Mouse (Mus musculus) stomach, embryonic 14.5 days (tissue): ENCODE results near the gene Cd276. TPM values are rescaled to one million over a fixed set of nuclear protein-coding genes. Genes with fewer than 3 reads are reported as not detected.

Source experiments
- ATAC-seq: fragments of 200-750 bp; cut with Nextera tagmentation; 2 replicates; pipeline ENCODE4 v1.8.0; 2017; ENCODE audit warnings: low read depth, moderate TSS enrichment; ENCODE audit not compliant: insufficient number of reproducible peaks, insufficient read depth, low FRiP score
- H3K27ac ChIP-seq: fragments of 300-500 bp; sonication (generic); 2 replicates; pipeline ENCODE4 v1.5.1; 2014; ENCODE audit warnings: mild to moderate bottlenecking, low read length, moderate library complexity, mixed read lengths
- H3K27me3 ChIP-seq: fragments of 300-500 bp; sonication (generic); 2 replicates; pipeline ENCODE4 v1.6.1; 2014; ENCODE audit warnings: low read length, control low read depth, mixed read lengths; ENCODE audit not compliant: control insufficient read depth, insufficient read depth
- H3K36me3 ChIP-seq: fragments of 300-500 bp; sonication (generic); 2 replicates; pipeline ENCODE4 v1.6.1; 2014; ENCODE audit warnings: mild to moderate bottlenecking, control low read depth, low read length, moderate library complexity, mixed read lengths; ENCODE audit not compliant: control insufficient read depth, insufficient read depth
- H3K4me1 ChIP-seq: fragments of 300-500 bp; sonication (generic); 2 replicates; pipeline ENCODE4 v1.6.1; 2014; ENCODE audit warnings: low read length, control low read depth, mixed read lengths; ENCODE audit not compliant: control insufficient read depth, insufficient read depth
- H3K4me2 ChIP-seq: fragments of 300-500 bp; sonication (generic); replicated peaks from 2 replicates; pipeline ENCODE4 v1.6.1; 2014; ENCODE audit warnings: low read depth, low read length, control low read depth
- H3K4me3 ChIP-seq: fragments of 300-500 bp; sonication (generic); 2 replicates; pipeline ENCODE4 v1.5.1; 2014; ENCODE audit warnings: low read depth, low read length, control low read depth
- H3K9ac ChIP-seq: fragments of 300-500 bp; sonication (generic); replicated peaks from 2 replicates; pipeline ENCODE4 v1.6.1; 2014; ENCODE audit warnings: low read depth, mild to moderate bottlenecking, control low read depth, low read length, moderate library complexity, mixed read lengths
- H3K9me3 ChIP-seq: fragments of 300-500 bp; sonication (generic); 2 replicates; pipeline ENCODE4 v1.6.1; 2016; ENCODE audit warnings: low read depth, low read length, control low read depth; ENCODE audit not compliant: control insufficient read depth
- WGBS: fragments of 180-500 bp; shearing (Covaris S2); extraction: QIAGEN DNeasy Blood & Tissue Kit; methylation state at CpG from one replicate; pipeline ENCODE4 v1.1.7; 2014; 5-methylcytosine and 5-hydroxymethylcytosine counted together
- polyA plus RNA-seq: library from polyadenylated mRNA; unstranded; fragments of >200 nt; fragmentation: Nextera tagmentation; extraction: Ambion mirVana; gene quantifications from 2 replicates; pipeline ENCODE4 v1.2.1, GENCODE M21; 2014

The Cd276 gene
- polyA plus RNA-seq, 1 experiment from 2014 or later = 45.7 TPM

DNA sequence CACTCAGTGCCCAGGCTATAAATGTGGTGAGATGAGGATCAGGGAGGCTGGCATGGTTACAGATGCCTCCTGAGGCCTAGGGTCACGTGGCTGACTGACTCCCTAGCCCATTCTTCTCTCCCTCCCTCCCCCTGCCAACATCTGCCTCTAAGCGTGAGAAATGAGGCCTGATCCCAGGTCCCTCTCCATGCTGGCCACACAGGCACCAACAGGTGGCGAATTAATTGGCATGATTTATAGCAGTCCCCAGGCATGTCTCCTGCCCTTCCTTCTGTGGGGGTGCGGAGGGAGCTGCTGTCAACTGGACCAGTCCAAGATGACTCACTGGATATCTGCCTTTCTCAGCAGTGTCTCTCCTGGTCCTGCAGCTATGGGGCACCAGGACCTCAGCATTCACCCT is 27.4 kb downstream of the Cd276 start:
- Histone ChIP-seq H3K4me1 (no peaks in the 10 kb centered on the region), H3K9me3 (no peaks in the 10 kb centered on the region), H3K4me2 (no peak overlapping the region), H3K27ac (no peak overlapping the region), H3K27me3 (no peaks in the 10 kb centered on the region), H3K4me3 (no peak overlapping the region), H3K36me3 (peaks cover 18% of the 10 kb centered on the region), H3K9ac (no peak overlapping the region)
- ATAC-seq = no peak
- 55% methylated on average over 4 of the region's 4 CpGs for WGBS

DNA sequence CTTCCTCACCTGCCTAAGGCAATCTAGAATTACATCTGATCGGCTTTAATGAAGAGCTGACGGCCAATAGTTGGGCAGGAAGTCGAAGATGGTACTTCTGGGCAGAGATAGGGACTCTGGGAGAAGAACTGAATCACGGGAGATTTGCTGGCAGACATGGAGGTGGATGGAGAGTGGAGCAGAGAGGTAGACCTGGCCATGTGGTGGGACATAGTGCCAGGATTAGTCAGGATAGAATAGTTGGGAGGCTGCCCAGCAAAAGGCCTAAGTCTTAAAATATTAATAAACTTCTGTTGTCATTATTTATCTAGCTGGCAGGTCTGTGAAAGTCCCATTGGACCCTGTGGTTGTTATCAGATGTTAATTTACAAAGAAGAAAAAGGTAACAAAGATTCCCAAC is 30.1 kb downstream of the Cd276 start:
- H3K4me3 ChIP-seq = no peak overlapping the region
- H3K4me1 ChIP-seq = no peaks in the 10 kb centered on the region; the same call in 1 of the 2 replicates
- 86% methylated on average over 4 of the region's 4 CpGs for WGBS
- ATAC-seq = no peak
- H3K9me3 ChIP-seq = no peaks in the 10 kb centered on the region
- no peak overlapping the region for H3K9ac ChIP-seq
- H3K27me3 ChIP-seq = no peaks in the 10 kb centered on the region
- H3K27ac ChIP-seq = no peak overlapping the region
- H3K4me2 ChIP-seq = no peak overlapping the region
- peaks cover 15% of the 10 kb centered on the region for H3K36me3 ChIP-seq

DNA sequence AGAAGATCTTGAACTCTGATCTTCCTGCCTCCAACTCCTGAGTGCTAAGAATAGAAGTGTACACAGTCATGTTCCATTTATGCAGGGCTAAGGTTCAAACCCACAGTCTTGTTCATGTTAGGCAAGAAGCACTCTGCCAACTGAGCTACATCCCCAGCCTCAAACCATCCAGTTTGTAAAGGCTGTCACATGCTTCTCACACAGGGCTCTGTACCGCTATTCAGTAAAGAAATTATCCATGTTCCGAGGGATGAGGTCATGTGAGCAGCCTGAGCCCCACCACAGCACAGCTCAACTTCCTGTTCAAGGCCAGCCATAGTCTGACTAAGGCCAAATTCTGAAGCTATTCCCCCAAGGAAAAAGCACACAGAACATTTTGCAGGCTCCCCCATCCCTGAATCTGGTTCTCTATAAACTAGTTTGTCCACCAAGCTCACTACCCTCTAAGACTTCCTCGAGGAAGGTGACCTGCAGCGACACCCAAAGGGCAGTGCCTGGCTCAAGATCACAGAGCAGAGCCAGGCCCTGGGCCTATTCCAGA is 33.3 kb downstream of the Cd276 start:
- no peaks in the 10 kb centered on the region for H3K9me3 ChIP-seq
- WGBS = 58% methylated on average over 4 of the region's 4 CpGs

DNA sequence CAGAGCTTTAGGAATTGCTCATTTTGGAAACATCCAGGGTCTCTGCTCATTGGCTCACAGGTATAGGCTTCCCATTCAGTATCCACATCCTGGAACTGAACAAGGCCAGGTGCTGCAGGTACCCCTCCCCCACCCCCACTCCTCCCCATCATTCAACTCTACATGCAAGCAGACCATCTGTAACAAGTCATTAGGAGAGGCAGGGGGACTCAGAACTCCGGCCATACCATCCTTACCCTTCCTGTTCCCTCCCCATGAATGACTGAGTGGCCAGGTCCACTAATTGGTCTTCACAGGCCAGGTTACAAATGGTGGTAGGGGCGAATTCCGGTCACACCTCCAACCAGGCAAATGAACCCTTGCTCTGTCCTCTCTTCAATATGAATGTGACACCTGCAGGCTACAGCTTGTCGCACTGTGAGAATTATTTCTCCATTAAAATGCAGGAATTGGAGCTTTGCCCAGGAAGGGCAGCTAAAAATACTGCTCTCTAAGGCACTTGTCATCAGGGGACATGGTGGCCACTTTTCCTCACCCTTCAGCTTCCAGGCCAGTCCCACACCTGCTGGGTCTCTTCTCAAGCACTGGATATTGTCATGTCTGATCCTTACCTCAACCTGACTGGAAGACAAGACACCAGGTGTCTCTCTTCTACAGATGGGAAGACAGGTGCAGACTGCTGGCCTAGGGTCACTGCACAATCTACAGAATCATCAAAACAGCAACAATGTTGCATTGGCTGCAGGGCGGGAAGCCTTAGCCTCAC is 34.2 kb downstream of the Cd276 start:
- Histone ChIP-seq H3K27ac (no peak overlapping the region), H3K4me3 (no peak overlapping the region), H3K9me3 (no peaks in the 10 kb centered on the region), H3K4me2 (no peak overlapping the region), H3K9ac (no peak overlapping the region), H3K27me3 (no peaks in the 10 kb centered on the region), H3K36me3 (peaks cover 7% of the 10 kb centered on the region), H3K4me1 (no peaks in the 10 kb centered on the region; the same call in 1 of the 2 replicates)
- ATAC-seq = no peak
- WGBS = 69% methylated on average over 5 of the region's 5 CpGs

More for the DNA sequence above, 33.3 kb downstream of the Cd276 start:
- Histone ChIP-seq H3K4me2 (no peak overlapping the region), H3K27me3 (no peaks in the 10 kb centered on the region), H3K4me1 (no peaks in the 10 kb centered on the region; the same call in 1 of the 2 replicates), H3K36me3 (peaks cover 7% of the 10 kb centered on the region), H3K4me3 (no peak overlapping the region), H3K9ac (no peak overlapping the region), H3K27ac (no peak overlapping the region)
- ATAC-seq = no peak

DNA sequence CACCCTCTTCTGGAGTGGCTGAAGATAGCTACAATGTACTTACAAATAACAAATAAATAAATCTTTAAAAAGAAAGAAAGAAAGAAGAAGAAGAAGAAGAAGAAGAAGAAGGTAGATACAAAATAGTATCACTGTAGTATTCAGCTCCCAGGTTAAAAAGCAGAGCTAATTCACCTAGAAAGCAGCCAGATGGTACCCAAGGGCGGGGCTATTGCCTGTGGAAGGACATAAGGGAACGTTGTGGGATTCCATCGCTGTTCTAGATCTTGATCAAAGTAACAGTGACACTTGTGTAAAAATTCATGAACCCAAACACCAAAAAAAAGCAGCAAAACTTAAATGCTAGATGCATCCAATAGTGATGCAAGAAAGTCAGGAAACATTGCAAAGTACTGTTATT is 35.3 kb downstream of the Cd276 start:
- H3K9ac ChIP-seq = no peak overlapping the region
- no peaks in the 10 kb centered on the region for H3K36me3 ChIP-seq
- WGBS = 84% methylated on average over 3 of the region's 3 CpGs
- no peak overlapping the region for H3K4me3 ChIP-seq
- no peak for ATAC-seq
- H3K27me3 ChIP-seq = no peaks in the 10 kb centered on the region
- H3K27ac ChIP-seq = no peak overlapping the region
- no peaks in the 10 kb centered on the region for H3K9me3 ChIP-seq
- no peak overlapping the region for H3K4me2 ChIP-seq
- H3K4me1 ChIP-seq = no peaks in the 10 kb centered on the region; the same call in 1 of the 2 replicates

DNA sequence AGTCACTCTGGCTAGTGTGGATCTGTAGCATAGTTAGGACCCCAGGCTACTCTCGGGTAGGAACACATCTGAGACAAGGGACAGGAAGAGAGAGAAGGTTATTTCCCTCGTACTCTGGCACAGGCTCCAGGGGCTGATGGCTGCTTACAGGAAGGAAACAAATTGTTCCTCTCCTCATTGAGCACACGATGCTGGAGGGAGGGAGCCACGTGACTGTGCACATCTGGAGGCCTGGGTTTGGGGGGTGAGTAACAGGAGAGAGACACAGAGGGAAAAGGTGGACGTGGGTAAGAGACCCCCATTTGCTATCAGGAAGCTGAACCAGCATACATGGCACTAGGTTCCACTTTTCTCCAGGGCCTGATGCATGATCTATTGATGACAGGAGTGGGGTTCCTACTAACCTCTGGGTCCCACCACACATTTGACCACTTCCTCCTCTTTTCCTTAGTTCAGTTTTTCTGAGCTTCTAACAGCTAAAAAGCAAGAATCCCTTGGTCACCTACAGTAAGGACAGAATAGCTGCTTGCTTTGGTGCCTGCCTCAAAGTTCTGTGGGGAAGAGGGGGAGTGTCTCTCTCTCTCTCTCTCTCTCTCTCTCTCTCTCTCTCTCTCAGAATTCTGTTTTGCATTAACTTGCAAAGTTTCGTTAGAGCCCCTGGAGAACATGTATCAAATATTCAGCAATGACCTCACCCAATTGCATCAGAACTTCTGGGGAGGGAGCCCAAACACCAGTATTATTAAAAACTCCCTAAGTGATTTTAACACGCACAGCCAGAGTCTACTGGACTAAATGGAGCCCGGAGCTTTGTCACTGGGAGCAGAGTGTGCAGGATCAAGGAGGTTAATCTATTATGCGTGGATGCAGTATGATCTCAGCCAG is 37.1 kb downstream of the Cd276 start:
- ATAC-seq = no peak
- Histone ChIP-seq H3K9me3 (no peaks in the 10 kb centered on the region), H3K27me3 (no peaks in the 10 kb centered on the region), H3K4me1 (no peaks in the 10 kb centered on the region; the same call in 1 of the 2 replicates), H3K36me3 (no peaks in the 10 kb centered on the region), H3K4me3 (no peak overlapping the region), H3K4me2 (no peak overlapping the region), H3K27ac (no peak overlapping the region), H3K9ac (no peak overlapping the region)
- WGBS = 33% methylated on average over 9 of the region's 9 CpGs

DNA sequence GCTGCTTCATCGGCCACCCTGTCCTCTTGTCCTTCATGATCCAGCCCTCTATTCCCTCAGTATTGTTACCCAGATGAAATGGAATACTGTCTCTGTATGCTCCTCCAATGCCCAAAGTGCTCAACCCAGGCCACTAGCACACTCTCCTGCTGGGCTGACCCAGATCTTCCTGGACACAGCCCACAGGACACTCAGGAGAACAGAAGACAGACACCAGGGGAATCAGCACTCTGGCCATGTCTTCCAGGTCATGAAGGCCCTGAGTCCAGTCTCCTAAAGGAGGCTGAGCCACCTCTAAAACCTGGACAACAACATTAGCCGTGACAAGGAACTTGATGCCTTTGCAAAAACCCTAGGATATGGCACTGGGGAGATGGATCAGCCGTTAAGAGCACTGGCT is 38.8 kb downstream of the Cd276 start:
- Histone ChIP-seq H3K4me1 (no peaks in the 10 kb centered on the region), H3K4me3 (no peak overlapping the region), H3K27ac (no peak overlapping the region), H3K27me3 (no peaks in the 10 kb centered on the region), H3K4me2 (no peak overlapping the region), H3K36me3 (no peaks in the 10 kb centered on the region), H3K9ac (no peak overlapping the region), H3K9me3 (no peaks in the 10 kb centered on the region)
- WGBS = 77% methylated on average over 3 of the region's 3 CpGs
- ATAC-seq = no peak

DNA sequence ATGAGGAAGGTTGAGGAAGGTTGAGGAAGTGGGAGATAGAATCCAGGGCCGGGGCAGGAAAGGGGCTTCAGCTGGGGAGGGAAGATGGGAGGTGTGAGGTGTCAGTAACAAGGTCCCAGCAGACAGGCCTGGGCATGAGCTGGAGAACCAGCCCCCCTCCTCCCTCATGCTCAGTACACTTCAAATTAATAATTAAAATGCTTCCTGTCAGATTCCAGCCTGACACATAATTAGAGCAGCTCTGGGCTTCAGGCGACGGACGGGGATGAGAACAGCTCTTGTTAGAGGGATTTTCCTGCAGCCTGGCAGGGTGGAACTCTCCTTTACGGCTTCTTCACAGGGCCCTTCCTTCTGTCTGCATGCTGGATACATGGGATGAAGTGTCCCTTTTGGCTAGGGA is 41.5 kb downstream of the Cd276 start:
- H3K4me2 ChIP-seq = no peak overlapping the region
- no peaks in the 10 kb centered on the region for H3K9me3 ChIP-seq
- no peak overlapping the region for H3K9ac ChIP-seq
- H3K36me3 ChIP-seq = no peaks in the 10 kb centered on the region
- H3K27ac ChIP-seq = no peak overlapping the region
- WGBS = 48% methylated on average over 5 of the region's 5 CpGs
- H3K27me3 ChIP-seq = no peaks in the 10 kb centered on the region
- no peaks in the 10 kb centered on the region for H3K4me1 ChIP-seq
- ATAC-seq = no peak
- no peak overlapping the region for H3K4me3 ChIP-seq
